Mouse (Mus musculus) cerebral cortex, adult 2 months (tissue): Measurements from ENCODE around the gene Gmip.

Experiments
- WGBS: fragments of 180-500 bp; shearing (Covaris S2); methylation state at CpG from one replicate; pipeline ENCODE4 v1.1.7; 2018; 5-methylcytosine and 5-hydroxymethylcytosine counted together

Gmip gene

DNA sequence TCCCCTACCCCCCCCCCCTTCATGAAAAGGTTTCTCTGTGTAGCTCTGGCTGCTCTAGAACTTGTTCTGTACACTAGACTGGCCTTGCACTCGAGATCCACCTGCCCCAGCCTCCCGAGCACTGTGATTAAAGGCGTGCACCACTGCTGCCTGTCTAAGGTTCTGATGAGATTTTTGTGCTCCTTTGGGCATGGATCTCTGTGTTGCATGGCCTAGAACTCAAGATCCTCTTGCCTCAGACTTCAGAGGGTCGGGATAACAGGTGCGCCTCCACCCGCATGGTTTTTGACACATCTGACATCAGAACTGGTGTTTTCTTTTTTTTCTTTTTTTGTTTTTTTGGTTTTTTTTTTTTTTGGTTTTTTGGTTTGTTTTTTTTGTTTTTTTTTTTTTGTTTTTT, 3.9 kb upstream of the Gmip start:
- 91% methylated on average over 6 of the region's 6 CpGs for WGBS

DNA sequence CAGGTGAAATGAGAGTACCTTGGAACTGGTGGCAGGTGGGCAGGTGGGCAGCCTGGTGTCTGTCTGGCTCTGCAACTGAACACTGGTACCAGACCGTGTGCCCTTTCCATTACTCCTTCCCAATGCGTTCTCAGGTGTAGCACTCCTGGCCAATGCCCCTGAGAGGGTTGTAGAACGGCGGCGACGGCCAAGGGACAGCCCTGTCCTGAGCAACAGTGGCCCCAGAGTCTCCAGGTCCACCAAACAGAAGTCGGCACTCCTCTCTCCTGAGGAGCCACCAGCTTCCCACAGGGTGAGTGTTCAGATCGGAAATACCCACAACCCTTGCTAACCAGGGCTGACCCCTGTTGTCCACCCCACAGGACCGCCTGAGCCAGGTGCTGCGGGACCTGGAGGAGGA, 3.4 kb upstream of the Gmip start:
- 90% methylated on average over 10 of the region's 10 CpGs for WGBS

DNA sequence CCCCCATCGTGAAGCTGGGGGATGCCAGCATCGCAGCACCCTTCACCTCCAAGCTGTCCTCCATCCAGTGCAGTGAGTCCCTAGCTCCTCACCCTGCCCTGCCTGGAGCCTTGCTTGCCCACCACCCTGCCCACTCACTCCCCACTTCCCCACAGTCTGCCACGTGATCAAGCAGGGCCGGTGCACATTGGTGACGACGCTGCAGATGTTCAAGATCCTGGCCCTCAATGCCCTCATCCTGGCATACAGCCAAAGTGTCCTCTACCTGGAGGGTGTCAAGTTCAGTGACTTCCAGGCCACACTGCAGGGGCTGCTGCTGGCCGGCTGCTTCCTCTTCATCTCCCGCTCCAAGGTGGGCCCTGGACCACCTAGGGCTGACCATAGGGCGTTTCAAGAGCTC, 3.0 kb upstream of the Gmip start:
- WGBS = 83% methylated on average over 9 of the region's 9 CpGs

DNA sequence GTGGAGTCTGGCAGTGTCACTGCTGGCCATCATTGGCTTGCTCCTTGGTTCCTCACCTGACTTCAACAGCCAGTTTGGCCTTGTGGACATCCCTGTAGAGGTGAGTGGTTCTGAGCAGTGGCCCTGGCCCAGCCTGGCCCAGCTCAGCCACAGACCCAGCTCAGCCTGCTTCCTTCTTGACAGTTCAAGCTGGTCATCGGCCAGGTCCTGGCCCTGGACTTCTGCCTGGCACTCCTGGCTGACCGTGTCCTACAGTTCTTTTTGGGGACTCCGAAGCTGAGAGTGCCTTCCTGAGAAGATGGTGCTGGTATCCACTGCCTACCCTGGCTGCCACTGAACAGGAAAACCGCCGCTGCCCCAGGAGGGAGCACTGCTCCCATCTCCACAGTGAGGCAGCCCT, 1.2 kb upstream of the Gmip start:
- WGBS = 88% methylated on average over 5 of the region's 5 CpGs

DNA sequence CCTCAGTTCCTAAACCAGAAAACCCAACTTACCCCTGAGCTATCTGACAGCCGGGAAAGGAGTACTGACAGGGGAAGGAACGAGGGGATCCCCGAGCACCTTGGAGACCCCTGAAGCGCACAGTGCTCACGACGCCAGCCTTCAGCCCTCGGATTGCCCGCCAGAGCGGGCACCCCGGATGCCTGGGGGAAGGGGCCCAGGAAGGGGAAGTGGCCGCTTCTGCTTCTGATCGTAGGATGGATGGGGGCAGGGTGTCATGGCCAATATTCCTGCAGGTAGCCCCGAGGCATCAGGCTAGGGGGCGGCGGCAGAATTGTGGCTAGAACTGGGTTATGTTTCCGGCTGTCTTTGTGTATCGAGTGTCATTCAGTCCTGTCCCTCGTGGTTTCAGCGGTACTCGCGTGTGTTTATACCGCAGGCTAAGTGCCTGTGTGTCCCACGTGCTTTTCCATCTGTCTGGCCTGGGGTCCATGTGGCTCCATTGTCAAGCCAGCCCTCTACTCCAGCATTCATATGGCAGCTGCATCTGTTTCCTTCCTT, 455 bp downstream of the Gmip start:
- under 1% methylated on average over 23 of the region's 23 CpGs for WGBS

DNA sequence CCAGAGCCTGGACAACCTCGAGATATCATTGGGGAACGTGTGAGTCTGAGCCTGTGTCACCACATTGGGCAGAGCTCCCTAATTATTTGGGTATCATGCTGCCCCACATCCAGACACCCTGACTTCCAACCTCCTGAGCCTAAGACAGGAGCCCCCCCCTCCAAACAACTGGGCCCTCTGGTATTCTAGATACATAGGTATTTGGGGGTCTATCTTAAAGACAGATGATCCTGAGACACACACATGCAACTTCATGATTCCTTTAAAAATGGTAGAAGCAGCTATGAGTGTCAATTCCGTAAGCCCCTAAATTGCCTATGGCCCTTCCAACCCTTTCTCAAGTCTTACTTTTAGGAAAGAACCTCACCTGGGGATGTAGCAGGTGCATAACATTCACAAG, 1.3 kb downstream of the Gmip start:
- 63% methylated on average over 3 of the region's 3 CpGs for WGBS

DNA sequence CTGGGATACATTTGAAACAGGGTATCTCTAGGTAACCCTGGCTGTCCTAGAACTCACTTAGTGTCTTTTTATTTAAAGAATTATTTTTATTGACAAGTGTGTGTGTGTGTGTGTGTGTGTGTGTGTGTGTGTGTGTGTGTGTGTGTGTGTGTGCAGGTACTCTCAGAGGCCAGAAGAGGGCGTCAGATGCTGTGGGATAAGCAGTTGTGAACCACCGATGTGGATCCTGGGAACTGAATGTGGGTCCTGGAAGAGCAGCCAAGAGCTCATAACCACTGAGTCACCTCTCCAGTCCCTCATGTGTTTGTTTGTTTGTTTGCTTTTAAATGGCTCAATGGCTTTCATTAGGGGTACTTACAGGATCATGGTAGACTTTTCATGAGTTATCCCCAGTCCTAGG, 6.4 kb downstream of the Gmip start:
- 85% methylated on average over 2 of the region's 2 CpGs for WGBS

DNA sequence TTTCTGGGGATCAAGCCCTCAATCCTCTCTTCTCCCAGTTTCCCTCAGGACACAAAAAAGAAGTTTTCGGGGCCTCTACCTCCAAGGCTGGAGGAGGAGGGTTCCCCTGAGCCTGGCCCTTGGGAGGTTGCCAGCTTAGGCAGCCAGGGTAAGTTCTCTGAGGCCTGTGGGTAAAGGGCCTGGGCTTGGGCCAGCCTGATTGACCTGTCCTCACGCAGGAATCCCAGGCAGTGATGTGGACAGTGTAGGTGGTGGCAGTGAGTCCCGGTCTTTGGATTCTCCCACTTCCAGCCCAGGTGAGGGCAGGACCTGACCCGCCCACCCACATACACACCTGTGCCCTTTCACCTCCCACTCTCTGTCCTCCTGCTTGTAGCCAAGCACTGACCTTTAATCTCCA, 6.9 kb downstream of the Gmip start:
- WGBS = 98% methylated on average over 4 of the region's 4 CpGs

DNA sequence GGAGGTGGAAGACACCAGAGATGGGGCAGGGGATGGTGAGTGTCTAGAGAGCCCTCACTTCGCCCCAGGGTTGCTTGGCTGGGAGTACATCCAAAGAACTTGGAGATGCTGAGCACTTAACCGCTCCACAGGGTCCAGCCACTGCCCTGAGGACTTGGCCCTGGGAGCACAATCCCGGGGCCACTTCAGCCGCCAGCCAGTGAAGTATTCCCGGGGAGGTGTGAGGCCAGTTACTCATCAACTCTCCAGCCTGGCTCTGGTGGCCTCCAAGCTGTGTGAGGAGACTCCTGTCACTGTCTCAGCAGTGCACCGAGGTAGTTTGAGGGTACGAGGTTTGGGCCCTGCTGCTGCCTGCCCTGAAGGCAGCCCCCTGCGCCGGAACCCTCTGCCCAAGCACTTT, 12.0 kb downstream of the Gmip start:
- 85% methylated on average over 9 of the region's 9 CpGs for WGBS

DNA sequence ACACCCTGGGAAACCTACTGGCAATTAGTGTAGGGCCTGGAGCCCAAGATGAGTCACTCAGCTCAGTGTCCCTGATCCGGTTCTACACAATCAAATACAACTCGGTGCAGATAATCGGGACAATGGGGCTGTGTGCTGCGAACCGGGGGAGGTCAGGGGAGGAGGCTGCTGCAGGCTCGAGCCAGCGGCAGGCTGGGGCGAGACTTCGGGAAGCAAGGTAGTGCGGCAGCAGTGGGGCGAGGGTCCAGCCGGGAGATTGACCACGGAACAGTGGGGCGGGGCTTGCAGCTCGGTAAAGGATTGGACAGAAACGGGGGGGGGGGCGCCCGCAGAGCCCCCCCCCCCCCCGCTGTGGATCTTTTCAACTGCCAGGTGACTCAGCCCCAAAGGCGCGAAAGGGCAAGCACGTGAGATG, 13.5 kb downstream of the Gmip start:
- 3% methylated on average over 13 of the region's 22 CpGs for WGBS

DNA sequence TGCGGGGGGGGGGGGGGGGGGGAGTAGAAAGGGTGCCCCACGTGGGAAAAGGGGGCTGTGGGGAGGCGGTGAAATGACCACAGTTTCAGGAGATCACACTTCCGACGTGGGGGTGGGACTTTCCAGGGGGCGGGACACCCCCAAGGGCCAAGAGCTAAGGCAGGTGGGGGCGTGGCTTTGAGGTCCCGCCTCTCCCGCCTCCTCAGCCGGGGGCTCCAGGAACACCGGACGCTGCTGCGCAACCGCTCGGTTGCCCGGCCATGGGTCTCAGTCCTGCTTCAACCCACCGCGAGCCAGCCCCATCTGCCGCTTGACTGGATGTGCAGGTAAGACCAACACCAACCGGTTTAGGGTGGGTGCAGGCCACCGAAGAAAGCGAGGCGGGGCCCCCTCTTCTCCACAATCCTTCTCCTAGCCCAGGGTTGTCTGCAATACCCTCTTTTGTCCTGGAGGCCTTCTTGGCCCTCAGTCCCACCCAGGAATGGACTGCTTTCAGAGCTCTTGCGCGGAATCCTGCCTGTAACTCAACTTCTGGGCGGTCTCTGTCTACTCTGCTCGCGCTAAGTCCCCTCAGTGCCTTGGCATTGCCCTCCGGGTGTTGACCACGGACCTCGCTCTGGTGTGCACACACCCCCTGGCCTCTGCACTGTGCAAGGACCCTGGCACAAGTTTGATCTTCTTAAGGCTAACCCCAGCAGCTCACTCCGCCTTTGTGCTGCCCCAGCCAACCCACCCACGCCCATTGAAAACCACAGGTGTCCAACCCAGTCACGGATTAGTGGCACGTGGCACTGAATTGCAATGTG, 14.1 kb downstream of the Gmip start, which contains the start of gene Lpar2:
TSS of gene Lpar2 (plus strand) at position 44 of the 806 bp plus-strand sequence.
- WGBS = 5% methylated on average over 33 of the region's 35 CpGs

DNA sequence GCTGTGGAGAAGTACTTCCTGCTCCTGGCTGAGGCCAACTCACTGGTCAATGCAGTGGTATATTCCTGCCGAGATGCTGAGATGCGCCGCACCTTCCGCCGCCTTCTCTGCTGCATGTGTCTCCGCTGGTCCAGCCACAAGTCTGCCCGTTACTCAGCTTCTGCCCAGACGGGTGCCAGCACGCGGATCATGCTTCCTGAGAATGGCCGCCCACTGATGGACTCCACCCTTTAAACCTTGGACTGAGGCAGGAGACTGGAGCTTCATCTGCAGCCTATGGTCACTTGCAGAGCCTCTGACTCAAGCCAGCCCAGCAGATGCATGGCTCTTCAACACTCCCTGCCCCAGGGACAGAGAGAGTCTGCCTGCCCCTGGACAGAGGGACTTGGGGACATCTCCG, 17.9 kb downstream of the Gmip start:
- WGBS = 96% methylated on average over 12 of the region's 12 CpGs

DNA sequence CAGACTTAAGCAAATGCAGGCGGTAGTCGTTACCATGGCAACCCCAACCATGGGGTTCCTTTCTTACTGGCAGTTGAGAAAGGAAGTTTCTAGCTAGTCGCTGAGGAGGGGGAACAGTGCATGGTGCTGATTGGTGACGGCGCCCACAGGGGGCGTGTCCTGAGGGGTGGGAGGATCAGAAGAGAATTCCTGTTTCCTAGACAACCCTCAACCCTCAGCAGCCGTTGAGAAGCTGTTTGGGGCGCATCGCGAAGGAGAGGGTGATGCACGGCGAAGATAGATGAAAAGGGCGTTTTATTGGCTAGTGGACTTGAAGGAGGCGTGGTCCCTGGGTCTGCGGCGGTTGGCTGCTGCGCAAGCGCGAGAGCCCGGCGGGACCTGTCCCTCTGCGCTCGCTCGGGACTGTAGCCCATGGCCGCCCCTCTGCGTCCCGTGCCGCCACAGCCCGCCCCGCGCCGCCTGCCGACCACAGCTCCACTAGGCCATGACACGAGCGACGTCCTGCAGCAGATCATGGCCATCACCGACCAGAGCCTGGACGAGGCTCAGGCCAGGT, 23.9 kb downstream of the Gmip start, which contains the start of gene Pbx4:
TSS of gene Pbx4 (plus strand) at position 194 of the 556 bp plus-strand sequence.
- under 1% methylated on average over 38 of the region's 38 CpGs for WGBS

DNA sequence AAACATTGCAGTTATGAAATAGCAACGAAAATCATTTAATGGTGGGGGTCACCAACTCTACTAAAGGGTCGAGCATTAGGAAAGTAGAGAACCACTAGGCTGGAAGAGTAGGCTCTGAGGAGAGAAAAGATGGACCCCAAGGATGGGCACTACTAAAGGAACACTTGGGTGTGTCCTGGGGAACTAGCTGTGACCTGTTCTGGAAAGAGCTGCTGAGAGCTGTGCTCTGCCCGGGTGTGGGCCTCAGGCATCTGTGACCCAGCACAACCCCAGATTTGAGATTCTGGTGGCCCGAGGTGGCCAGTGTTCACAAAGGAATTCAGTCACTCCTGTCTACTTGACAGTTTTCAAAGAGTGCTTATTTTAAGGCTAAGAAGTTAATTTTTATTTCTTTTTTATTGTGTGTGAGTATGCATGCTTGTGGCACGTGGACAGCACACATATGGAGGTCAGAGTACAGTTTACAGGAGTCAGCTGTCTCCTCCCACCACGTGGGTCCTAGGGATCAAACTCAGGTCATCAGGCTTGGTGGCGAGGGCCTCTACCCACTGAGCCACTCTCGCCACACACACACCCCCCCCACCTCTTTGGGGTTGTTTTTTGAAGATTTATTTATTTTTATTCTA, 28.7 kb downstream of the Gmip start:
- 88% methylated on average over 8 of the region's 8 CpGs for WGBS

DNA sequence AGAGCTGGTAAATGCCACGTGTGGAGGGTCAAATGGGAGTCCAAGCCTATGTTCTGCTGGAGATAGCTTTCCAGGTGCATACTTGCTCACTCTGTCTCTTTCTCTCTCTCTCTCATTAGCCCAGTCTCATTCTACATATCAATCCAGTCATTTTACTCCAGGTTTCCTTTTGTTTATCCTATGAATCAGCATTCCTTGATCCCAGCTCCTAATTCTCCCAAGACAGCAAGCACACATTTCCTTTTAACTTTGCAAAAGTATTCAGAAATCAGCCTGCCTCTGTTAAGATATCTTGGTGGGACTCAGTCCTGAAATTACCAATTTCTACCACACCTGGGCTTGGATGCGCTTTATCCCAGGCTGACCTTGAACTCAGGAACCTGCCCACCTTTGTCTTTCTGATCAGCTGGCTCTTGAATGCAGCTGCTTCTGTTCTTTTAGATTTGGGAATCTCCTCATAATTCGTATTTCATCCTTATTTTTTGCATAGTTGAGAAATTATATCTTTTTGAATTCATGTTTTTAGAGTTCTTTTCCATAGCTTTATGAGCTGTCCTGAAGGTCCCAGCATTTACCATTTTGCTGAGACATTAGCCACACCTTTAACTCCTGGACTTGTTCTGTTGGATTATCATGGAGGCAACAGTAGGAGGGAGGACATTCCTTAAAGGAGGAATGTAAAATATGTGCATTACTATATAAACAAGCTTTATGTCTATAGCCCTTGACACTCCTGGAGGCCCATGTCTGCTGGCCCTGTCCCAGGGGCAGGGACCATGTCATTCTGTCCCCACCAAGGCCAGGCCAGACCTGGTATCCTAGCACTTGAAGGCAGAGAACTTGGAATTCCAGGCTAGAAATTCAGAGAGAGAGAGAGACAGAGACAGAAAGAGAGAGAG, 38.9 kb downstream of the Gmip start:
- 83% methylated on average over 3 of the region's 3 CpGs for WGBS

DNA sequence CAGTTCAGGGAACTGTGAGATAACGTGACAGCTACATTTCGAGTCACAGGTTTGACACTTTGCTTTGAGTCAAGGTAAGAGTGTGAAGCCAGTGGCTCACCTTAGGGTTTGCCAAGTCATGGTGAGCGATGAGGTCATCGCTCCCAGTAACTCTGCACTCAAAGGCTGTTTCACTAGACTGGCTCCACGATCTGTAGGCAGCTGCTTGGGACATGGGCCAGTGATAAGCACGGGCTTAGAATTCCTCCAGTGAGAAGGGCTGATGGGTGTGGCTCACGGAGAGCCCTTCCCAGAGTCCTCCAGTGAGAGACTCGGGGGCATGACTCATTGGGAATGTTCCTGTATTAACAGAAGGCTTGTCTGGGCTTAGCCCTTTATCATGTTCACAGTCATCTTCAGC, 40.5 kb downstream of the Gmip start:
- WGBS = 82% methylated on average over 8 of the region's 8 CpGs

DNA sequence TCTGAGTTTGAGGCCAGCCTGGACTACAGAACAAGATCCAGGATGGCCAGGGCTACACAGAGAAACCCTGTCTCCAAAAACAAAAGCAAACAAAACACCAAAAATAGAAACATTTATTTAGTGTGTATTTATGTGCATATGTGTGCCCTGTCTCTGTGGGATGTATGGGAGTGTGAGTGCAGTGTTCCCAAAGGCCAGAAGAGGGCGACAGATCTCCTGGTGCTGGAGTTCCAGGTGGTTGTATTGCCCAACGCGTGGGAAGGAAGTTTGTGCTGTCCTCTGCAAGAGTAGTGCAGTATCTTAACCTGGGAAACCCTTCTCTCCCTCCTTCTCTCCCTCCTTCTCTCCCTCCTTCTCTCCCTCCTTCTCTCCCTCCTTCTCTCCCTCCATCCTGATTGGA, 41.4 kb downstream of the Gmip start:
- WGBS = 48% methylated on average over 3 of the region's 3 CpGs

DNA sequence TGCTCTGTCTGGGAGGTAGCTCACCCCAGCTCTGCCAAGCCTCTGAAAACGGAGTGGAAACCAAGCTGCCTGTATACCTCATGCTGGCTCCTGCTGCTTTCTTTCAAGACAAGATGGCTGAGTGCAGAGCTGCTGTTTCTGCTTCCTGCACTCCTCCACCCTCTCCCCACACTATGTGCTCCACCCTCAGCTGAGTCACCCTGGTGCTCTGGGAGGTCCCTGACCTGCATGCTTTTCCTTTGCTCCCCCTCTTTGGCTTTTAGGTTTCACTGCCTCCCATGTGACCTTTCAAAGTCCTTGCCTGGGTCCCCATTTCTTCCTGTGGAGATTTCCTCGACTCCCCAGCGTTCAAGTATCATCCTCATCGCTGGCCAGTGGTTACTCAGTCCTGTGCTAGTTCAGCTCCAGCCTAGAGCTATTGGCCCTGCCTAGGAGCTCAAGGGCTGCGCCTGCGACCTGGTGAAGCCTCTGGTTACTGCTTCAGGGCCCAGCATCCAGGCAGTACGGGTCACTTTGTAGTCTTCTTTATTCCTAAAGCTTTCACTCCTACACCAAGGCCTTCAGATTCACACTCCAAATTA, 42.5 kb downstream of the Gmip start:
- WGBS = 81% methylated on average over 7 of the region's 7 CpGs

DNA sequence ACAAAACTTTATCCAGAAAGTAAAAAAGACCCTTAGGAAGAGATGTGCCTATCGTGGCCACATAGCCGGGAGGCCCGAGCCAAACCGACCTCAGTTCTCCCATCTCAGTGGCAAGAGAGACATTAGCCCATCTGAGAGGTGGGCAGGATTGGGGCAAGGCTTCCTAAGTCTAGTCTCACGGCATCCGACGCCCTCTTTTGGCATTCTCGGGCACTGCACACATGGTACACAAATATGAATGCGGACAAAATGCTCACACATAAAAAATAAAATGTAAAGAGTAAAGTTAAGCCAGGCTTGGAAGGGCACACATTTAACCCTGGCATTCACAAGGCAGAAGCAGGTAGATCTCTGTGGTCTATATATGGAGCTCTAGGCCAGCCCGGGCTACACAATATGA, 45.4 kb downstream of the Gmip start:
- WGBS = 95% methylated on average over 10 of the region's 10 CpGs

DNA sequence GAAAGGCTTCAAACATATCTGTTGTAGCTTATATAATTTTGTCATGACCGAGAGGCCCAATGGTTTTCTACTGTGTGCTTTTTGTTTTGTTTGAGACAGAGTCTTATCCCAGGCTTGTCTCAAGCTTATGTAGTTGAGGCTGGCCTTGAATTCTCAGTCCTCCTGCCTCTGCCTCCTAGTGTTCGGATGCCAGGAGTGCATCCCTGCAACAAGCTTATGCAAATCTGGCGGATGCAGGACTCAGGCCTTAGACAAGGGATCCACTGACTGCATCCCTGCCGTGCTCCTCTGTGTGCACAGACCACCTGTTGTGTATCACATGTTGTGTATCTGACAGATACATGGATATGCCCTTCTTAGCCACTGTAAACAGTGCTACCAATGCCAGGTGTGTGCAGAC, 52.3 kb downstream of the Gmip start:
- 74% methylated on average over 4 of the region's 4 CpGs for WGBS

DNA sequence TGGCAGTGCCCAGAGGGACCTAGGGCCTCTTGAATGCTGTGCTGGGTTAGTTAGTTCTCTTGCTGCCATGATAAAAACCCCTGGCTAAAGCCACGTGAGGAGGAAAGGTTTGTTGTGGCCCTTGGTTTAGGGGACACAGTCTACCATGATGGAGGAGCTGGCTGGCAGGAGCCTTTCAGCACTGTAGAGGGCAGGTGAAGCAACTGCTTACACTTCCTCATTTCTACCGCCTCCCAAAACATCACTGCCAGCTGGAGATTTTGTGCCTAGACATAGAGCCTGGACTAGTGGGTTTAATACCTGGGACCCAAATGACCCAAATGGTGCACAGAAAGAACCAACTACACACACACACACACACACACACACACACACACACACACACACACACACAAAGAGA, 52.8 kb downstream of the Gmip start:
- 91% methylated on average over 2 of the region's 2 CpGs for WGBS
